Mouse (Mus musculus): ENCODE data around the gene Ncf1. TPM values are rescaled to one million over a fixed set of nuclear protein-coding genes. Genes with fewer than 3 reads are reported as not detected.

Ncf1 gene
- total and polyA plus RNA-seq, 3 experiments = 287 to 342 (median 302) TPM

DNA sequence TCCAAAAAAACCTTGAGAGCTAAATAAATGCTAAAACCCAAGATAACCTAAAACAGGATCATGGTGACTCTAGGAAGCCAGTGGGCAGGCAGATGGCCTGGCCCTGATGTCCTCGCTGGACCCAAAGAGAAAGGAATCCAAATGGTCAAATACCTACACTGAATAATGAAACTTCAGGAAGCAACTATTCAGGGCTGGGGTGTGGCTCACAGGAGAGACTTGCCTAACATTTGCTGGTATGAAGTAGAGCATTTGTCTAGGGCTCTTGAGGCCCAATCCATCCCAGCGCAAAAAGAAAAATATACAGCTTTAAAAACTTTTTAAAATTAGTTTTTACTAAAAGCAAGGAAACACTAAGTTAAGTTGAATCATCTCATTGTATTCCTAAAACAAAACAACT is 29.5 kb upstream of the Ncf1 start:
- Histone ChIP-seq H3K27me3 (replicated peaks) (no peaks in the 10 kb centered on the region), H3K27ac (ENCODE audit: insufficient read depth, low read depth) (no peak overlapping the region), H3K4me1 (ENCODE audit: control insufficient read depth in 1 of 2, insufficient read depth in 2 of 2) (peaks cover 4 to 10% of the 10 kb centered on the region in 2 experiments; a peak in 2 of 4 replicates), H3K79me2 (replicated peaks; ENCODE audit: control insufficient read depth, extremely low read depth, insufficient read depth, poor library complexity, severe bottlenecking) (no peaks in the 10 kb centered on the region), H3K36me3 (replicated peaks in 1 of 2; ENCODE audit: control insufficient read depth in 1 of 2, insufficient read depth in 1 of 2, low read length in 1 of 2) (peaks cover 73 to 93% of the 10 kb centered on the region in 2 experiments), H3K9me3 (replicated peaks; ENCODE audit: low read length) (no peaks in the 10 kb centered on the region), H3K4me2 (ENCODE audit: insufficient read depth, low read depth, poor library complexity, severe bottlenecking) (no peak overlapping the region), H3K4me3 (replicated peaks in 1 of 3; ENCODE audit: low read depth in 2 of 3, low read length in 2 of 3, poor library complexity in 1 of 3) (no peak overlapping the region), H3K9ac (ENCODE audit: insufficient read depth, low read depth) (no peak overlapping the region)
- DNase-seq (ENCODE audit: extremely low read depth) = no peak
- dilution Hi-C loops (cut with MboI; ENCODE audit: extremely low pct_ligation_motif_present, extremely low pct_unique_long_range_greater_than_20kb, low sequenced_read_pairs) = no loop called here
- TF ChIP-seq MAFK (IDR thresholded peaks at IDR 0.05; ENCODE audit: insufficient replicate concordance, low read length) (no peak), EP300 (IDR thresholded peaks at IDR 0.05; ENCODE audit: low read length) (no peak), ELF1 (IDR thresholded peaks at IDR 0.05; ENCODE audit: low read depth, low read length) (no peak), ZNF384 (IDR thresholded peaks at IDR 0.05; ENCODE audit: low read depth, low read length) (no peak), BHLHE40 (IDR thresholded peaks at IDR 0.05; ENCODE audit: low read depth, low read length) (no peak), NRF1 (IDR thresholded peaks at IDR 0.05; ENCODE audit: low read depth, low read length) (no peak), E2F4 (IDR thresholded peaks at IDR 0.05; ENCODE audit: insufficient replicate concordance, low read depth, low read length) (no peak), PAX5 (IDR thresholded peaks at IDR 0.05; ENCODE audit: low read length) (no peak), IRF4 (IDR thresholded peaks at IDR 0.05; ENCODE audit: low read depth, low read length) (no peak), SIN3A (IDR thresholded peaks at IDR 0.05; ENCODE audit: low read length) (no peak), GABPA (IDR thresholded peaks at IDR 0.05; ENCODE audit: insufficient replicate concordance, low read depth, low read length) (no peak), ZMIZ1 (IDR thresholded peaks at IDR 0.05; ENCODE audit: low read depth, low read length) (no peak), JUND (conservative IDR thresholded peaks at IDR 0.05; ENCODE audit: low read depth, low read length) (no peak), CHD1 (IDR thresholded peaks at IDR 0.05; ENCODE audit: low read depth, low read length) (no peak), ZC3H11A (IDR thresholded peaks at IDR 0.05; ENCODE audit: low read depth, low read length) (no peak)
- in situ Hi-C loops (cut with MboI; ENCODE audit: low pct_ligation_motif_present, low pct_unique_long_range_greater_than_20kb, low sequenced_read_pairs) = no loop called here

DNA sequence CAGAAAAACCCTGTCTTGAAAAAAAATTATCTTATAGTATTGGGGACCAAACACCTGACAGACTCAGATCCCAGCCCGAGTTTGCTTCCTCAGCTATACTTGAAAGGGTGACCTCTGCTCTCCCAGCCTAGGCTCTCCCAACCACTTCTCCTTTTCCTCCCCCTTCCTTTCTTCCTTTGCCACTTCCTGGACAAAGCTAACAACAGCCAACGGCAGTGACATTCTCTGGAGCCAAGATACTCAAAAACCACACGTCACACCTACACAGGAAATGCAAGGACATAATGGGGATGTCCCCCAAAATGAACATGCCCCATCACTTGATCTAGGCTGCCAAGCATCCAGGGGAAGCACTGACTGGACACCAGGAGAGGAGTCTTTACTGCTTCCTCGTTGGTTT is 29.0 kb upstream of the Ncf1 start:
- TF ChIP-seq RAD21 (IDR thresholded peaks at IDR 0.05; ENCODE audit: low read depth, low read length) = no peak
- no peak for TF ChIP-seq BHLHE40 (IDR thresholded peaks at IDR 0.05; ENCODE audit: low read depth, low read length)
- no peak for TF ChIP-seq MAFK (IDR thresholded peaks at IDR 0.05; ENCODE audit: insufficient replicate concordance, low read length)
- TF ChIP-seq MEF2A (IDR thresholded peaks at IDR 0.05; ENCODE audit: borderline replicate concordance, low read depth, low read length) = no peak
- no peak for TF ChIP-seq NRF1 (IDR thresholded peaks at IDR 0.05; ENCODE audit: low read depth, low read length)
- TF ChIP-seq MYC (IDR thresholded peaks at IDR 0.05; ENCODE audit: low read depth, low read length) = no peak
- Histone ChIP-seq H3K9ac (ENCODE audit: insufficient read depth, low read depth) (no peak overlapping the region), H3K79me2 (replicated peaks; ENCODE audit: control insufficient read depth, extremely low read depth, insufficient read depth, poor library complexity, severe bottlenecking) (no peaks in the 10 kb centered on the region), H3K27ac (ENCODE audit: insufficient read depth, low read depth) (no peak overlapping the region), H3K4me3 (replicated peaks in 1 of 3; ENCODE audit: low read depth in 2 of 3, low read length in 2 of 3, poor library complexity in 1 of 3) (no peak overlapping the region), H3K27me3 (replicated peaks) (no peaks in the 10 kb centered on the region), H3K36me3 (replicated peaks in 1 of 2; ENCODE audit: control insufficient read depth in 1 of 2, insufficient read depth in 1 of 2, low read length in 1 of 2) (peaks cover 71 to 92% of the 10 kb centered on the region in 2 experiments), H3K4me1 (ENCODE audit: control insufficient read depth in 1 of 2, insufficient read depth in 2 of 2) (peaks cover 4 to 10% of the 10 kb centered on the region in 2 experiments; a peak in 2 of 4 replicates), H3K4me2 (ENCODE audit: insufficient read depth, low read depth, poor library complexity, severe bottlenecking) (no peak overlapping the region), H3K9me3 (replicated peaks; ENCODE audit: low read length) (no peaks in the 10 kb centered on the region)
- in situ Hi-C loops (cut with MboI; ENCODE audit: low pct_ligation_motif_present, low pct_unique_long_range_greater_than_20kb, low sequenced_read_pairs) = no loop called here
- dilution Hi-C loops (cut with MboI; ENCODE audit: extremely low pct_ligation_motif_present, extremely low pct_unique_long_range_greater_than_20kb, low sequenced_read_pairs) = no loop called here
- no peak for DNase-seq (ENCODE audit: extremely low read depth)
